Mouse (Mus musculus) hindlimb bud, embryonic 11.5 days (tissue): ENCODE measurements around the gene Lingo4.
A peak's percentile ranks its signal among the peaks of the same experiment; 100 is the strongest.

ENCODE experiments used
- DNase-seq: peaks from one replicate; pipeline ENCODE4 v3.0.0-alpha.2; 2012; ENCODE audit warnings: low read depth, low spot score; ENCODE audit errors: extremely low spot score

Gene Lingo4

GRCm38 (mm10) chr3:94386671-94387070, 11.6 kb upstream of the Lingo4 start:
- no peak for DNase-seq

GRCm38 (mm10) chr3:94387391-94387790, 10.9 kb upstream of the Lingo4 start:
- DNase-seq, result no peak

GRCm38 (mm10) chr3:94388047-94388446, 10.3 kb upstream of the Lingo4 start:
- DNase-seq, result no peak

GRCm38 (mm10) chr3:94389420-94389819, 8.9 kb upstream of the Lingo4 start:
- DNase-seq, result no peak

GRCm38 (mm10) chr3:94391001-94391400, 7.3 kb upstream of the Lingo4 start:
- no peak for DNase-seq

GRCm38 (mm10) chr3:94392128-94392527, 6.2 kb upstream of the Lingo4 start:
- DNase-seq, result no peak

GRCm38 (mm10) chr3:94393049-94393448, 5.3 kb upstream of the Lingo4 start:
- no peak for DNase-seq

- no peak for DNase-seq
Observed at GRCm38 (mm10) chr3:94396336-94396735, 2.0 kb upstream of the Lingo4 start.

- no peak for DNase-seq
Observed at GRCm38 (mm10) chr3:94396851-94397250, 1.5 kb upstream of the Lingo4 start.

GRCm38 (mm10) chr3:94398943-94399481, 695 bp downstream of the Lingo4 start:
- DNase-seq, result no peak

GRCm38 (mm10) chr3:94399663-94400310, 1.5 kb downstream of the Lingo4 start:
- DNase-seq, result no peak

- no peak for DNase-seq
Observed at GRCm38 (mm10) chr3:94402451-94402850, 4.1 kb downstream of the Lingo4 start.

- DNase-seq, result no peak
Observed at GRCm38 (mm10) chr3:94404366-94405054, 6.2 kb downstream of the Lingo4 start.

GRCm38 (mm10) chr3:94405561-94405960, 7.2 kb downstream of the Lingo4 start:
- no peak for DNase-seq

- DNase-seq, result no peak
Observed at GRCm38 (mm10) chr3:94412530-94412929, 14.2 kb downstream of the Lingo4 start.

GRCm38 (mm10) chr3:94413031-94413679, 14.8 kb downstream of the Lingo4 start, which contains the start of gene Tdrkh:
Gene Tdrkh, plus strand, starts transcription at chr3:94413273.
- DNase-seq, result peak; percentile 78

- no peak for DNase-seq
Observed at GRCm38 (mm10) chr3:94430980-94431379, 32.7 kb downstream of the Lingo4 start.

GRCm38 (mm10) chr3:94434305-94434704, 36.0 kb downstream of the Lingo4 start:
- no peak for DNase-seq

- DNase-seq, result no peak
Observed at GRCm38 (mm10) chr3:94436420-94436819, 38.1 kb downstream of the Lingo4 start.

GRCm38 (mm10) chr3:94441182-94441581, 42.9 kb downstream of the Lingo4 start:
- DNase-seq, result no peak

- peak; percentile 82 for DNase-seq
Observed at GRCm38 (mm10) chr3:94442951-94443596, 44.8 kb downstream of the Lingo4 start, which contains the start of gene Mrpl9. Gene Mrpl9, plus strand, starts transcription at chr3:94443318.
